Mouse (Mus musculus): ENCODE measurements around the gene Mamdc4. TPM values are rescaled to one million over a fixed set of nuclear protein-coding genes. Genes with fewer than 3 reads are reported as not detected.
A peak's percentile ranks its signal among the peaks of the same experiment; 100 is the strongest.

Gene Mamdc4
- polyA plus RNA-seq, 1 experiment from 2014 or later, result 4.5 TPM

DNA sequence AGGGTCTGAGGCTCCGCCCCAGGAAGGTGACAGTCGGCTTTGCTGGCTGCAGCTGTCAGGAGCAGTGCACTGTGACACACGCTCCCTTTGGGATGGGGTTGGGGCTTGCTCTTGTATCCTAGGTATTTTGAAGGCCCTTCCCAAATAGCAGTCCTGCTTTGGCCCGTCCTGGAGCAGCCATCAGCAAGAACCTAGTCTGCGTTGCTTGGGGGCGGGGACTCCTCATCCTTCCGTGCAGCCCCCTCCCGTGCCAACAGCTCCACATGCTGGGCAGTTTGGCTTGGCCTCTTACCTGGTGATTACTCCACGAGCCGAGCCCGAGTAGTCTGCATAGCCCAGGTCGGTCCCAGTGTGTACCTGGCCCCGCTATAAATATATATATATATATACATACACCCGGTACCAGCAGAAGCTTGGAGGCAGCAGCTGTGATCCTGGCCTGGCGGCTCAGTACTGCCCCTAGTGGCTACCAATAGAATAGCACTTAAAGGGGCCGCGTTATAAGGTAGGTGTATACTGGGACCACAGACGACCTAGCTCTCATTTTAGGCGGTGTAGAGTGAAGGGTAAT, 6.7 kb upstream of the Mamdc4 start, which contains the start of gene Ajm1:
Ajm1 (minus strand) TSS at position 464 of the 571 bp plus-strand sequence.
- Histone ChIP-seq H3K36me3 (peaks cover 28% of the 10 kb centered on the region), H3K4me1 (peaks cover 56% of the 10 kb centered on the region), H3K4me3 (peak within 1 kb of the TSS; percentile 34), H3K4me2 (peak within 1 kb of the TSS; percentile 69), H3K9ac (0 out of 2 replicates have a peak within 1 kb of the TSS, but pooled peaks have one; percentile 14), H3K27me3 (peaks cover 50% of the 10 kb centered on the region), H3K9me3 (no peaks in the 10 kb centered on the region), H3K27ac (no peak within 1 kb of the TSS)
- WGBS, result 6% methylated on average over 19 of the region's 19 CpGs
- peak; percentile 27 for ATAC-seq (ENCODE audit: borderline replicate concordance, extremely low read depth, low FRiP score, low TSS enrichment)

GRCm38 (mm10) chr2:25580621-25581101, 6.0 kb upstream of the Mamdc4 start:
- Histone ChIP-seq H3K27me3 (peaks cover 57% of the 10 kb centered on the region), H3K9me3 (no peaks in the 10 kb centered on the region), H3K9ac (no peak overlapping the region), H3K36me3 (peaks cover 25% of the 10 kb centered on the region), H3K4me3 (no peak overlapping the region; the same call in 1 of the 2 replicates), H3K27ac (no peak overlapping the region), H3K4me2 (peak overlapping the region; percentile 69; the same call in 1 of the 2 replicates), H3K4me1 (peaks cover 63% of the 10 kb centered on the region)
- WGBS, result 40% methylated on average over 6 of the region's 6 CpGs
- ATAC-seq (ENCODE audit: borderline replicate concordance, extremely low read depth, low FRiP score, low TSS enrichment), result no peak

GRCm38 (mm10) chr2:25579737-25580460, 5.3 kb upstream of the Mamdc4 start:
- Histone ChIP-seq H3K9me3 (no peaks in the 10 kb centered on the region), H3K4me3 (peak overlapping the region; percentile 22), H3K9ac (no peak overlapping the region), H3K27me3 (peaks cover 58% of the 10 kb centered on the region), H3K36me3 (peaks cover 18% of the 10 kb centered on the region), H3K4me2 (peak overlapping the region; percentile 44), H3K4me1 (peaks cover 67% of the 10 kb centered on the region), H3K27ac (no peak overlapping the region)
- ATAC-seq (ENCODE audit: borderline replicate concordance, extremely low read depth, low FRiP score, low TSS enrichment), result no peak
- 3% methylated on average over 27 of the region's 27 CpGs for WGBS

- Histone ChIP-seq H3K4me3 (peak overlapping the region; percentile 22), H3K27ac (no peak overlapping the region), H3K9ac (no peak overlapping the region), H3K4me2 (peak overlapping the region; percentile 44), H3K27me3 (peaks cover 58% of the 10 kb centered on the region), H3K9me3 (no peaks in the 10 kb centered on the region), H3K36me3 (peaks cover 9% of the 10 kb centered on the region; the same call in 1 of the 2 replicates), H3K4me1 (peaks cover 69% of the 10 kb centered on the region)
- no peak for ATAC-seq (ENCODE audit: borderline replicate concordance, extremely low read depth, low FRiP score, low TSS enrichment)
- WGBS, result 5% methylated on average over 77 of the region's 77 CpGs
These were observed 4.4 kb upstream of the Mamdc4 start for GRCm38 (mm10) chr2:25578796-25579736.

- peaks cover 1% of the 10 kb centered on the region; the same call in 1 of the 2 replicates for H3K36me3 ChIP-seq
- H3K4me2 ChIP-seq, result peak overlapping the region; percentile 46
- peak overlapping the region; percentile 22 for H3K4me3 ChIP-seq
- WGBS, result 5% methylated on average over 75 of the region's 75 CpGs
- H3K9me3 ChIP-seq, result no peaks in the 10 kb centered on the region
- H3K9ac ChIP-seq, result no peak overlapping the region
- ATAC-seq (ENCODE audit: borderline replicate concordance, extremely low read depth, low FRiP score, low TSS enrichment), result no peak
- peaks cover 78% of the 10 kb centered on the region for H3K4me1 ChIP-seq
- H3K27ac ChIP-seq, result no peak overlapping the region
- H3K27me3 ChIP-seq, result peaks cover 58% of the 10 kb centered on the region
These were observed 3.5 kb upstream of the Mamdc4 start for GRCm38 (mm10) chr2:25577951-25578795.

- Histone ChIP-seq H3K27ac (no peak overlapping the region), H3K4me2 (peak overlapping the region; percentile 46), H3K27me3 (peaks cover 58% of the 10 kb centered on the region), H3K4me3 (peak overlapping the region; percentile 22), H3K9ac (no peak overlapping the region), H3K9me3 (no peaks in the 10 kb centered on the region), H3K4me1 (peaks cover 73% of the 10 kb centered on the region), H3K36me3 (0 out of 2 replicates have a peak, but pooled peaks cover 7% of the 10 kb centered on the region)
- no peak for ATAC-seq (ENCODE audit: borderline replicate concordance, extremely low read depth, low FRiP score, low TSS enrichment)
- WGBS, result 13% methylated on average over 92 of the region's 92 CpGs
These were observed 2.6 kb upstream of the Mamdc4 start for GRCm38 (mm10) chr2:25576965-25577891.

DNA sequence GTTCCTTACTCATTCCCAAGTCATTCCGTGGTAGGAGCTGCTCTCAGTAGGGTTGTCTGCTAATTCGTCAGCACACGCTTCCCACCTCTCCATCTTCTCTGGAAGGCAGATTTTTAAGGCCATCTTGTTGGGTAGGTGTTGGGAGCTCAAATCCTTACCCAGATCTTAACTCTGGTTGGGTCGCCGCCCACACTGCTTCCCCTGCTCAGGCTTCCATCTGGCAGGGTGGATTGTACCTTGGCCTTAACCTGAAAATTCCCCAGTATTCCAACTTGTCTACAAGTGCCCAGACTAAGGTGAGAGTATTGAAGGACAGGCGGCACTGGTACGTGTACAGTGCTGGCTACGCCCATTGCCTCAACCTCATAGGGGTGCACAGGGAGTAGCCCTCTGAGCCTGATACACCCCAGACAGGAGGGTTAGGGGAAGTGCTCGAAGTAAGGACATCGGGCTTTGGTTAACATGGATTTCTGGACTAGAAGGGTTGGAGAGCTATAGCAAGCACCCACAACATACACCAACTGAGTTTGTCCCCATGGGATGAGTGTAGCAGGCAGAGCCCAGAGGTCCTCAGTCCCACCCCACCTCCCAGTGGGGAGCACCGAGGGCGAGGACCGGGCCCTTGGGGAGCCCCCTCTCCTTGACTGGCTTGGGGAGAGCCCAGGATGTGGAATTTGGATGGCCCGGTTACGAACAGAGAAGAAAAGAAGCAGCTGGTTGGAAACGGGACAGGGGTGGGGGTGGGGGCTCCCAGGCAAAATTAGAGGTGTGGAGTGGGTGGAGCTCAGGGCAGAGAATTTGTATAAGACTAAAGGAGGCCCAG, 1.6 kb upstream of the Mamdc4 start:
- peaks cover 10% of the 10 kb centered on the region; the same call in 1 of the 2 replicates for H3K36me3 ChIP-seq
- H3K9me3 ChIP-seq, result no peaks in the 10 kb centered on the region
- H3K27me3 ChIP-seq, result peaks cover 57% of the 10 kb centered on the region
- no peak overlapping the region for H3K9ac ChIP-seq
- no peak overlapping the region for H3K27ac ChIP-seq
- H3K4me1 ChIP-seq, result peaks cover 64% of the 10 kb centered on the region
- ATAC-seq (ENCODE audit: borderline replicate concordance, extremely low read depth, low FRiP score, low TSS enrichment), result no peak
- no peak overlapping the region for H3K4me3 ChIP-seq
- H3K4me2 ChIP-seq, result peak overlapping the region; percentile 82
- 79% methylated on average over 16 of the region's 16 CpGs for WGBS

DNA sequence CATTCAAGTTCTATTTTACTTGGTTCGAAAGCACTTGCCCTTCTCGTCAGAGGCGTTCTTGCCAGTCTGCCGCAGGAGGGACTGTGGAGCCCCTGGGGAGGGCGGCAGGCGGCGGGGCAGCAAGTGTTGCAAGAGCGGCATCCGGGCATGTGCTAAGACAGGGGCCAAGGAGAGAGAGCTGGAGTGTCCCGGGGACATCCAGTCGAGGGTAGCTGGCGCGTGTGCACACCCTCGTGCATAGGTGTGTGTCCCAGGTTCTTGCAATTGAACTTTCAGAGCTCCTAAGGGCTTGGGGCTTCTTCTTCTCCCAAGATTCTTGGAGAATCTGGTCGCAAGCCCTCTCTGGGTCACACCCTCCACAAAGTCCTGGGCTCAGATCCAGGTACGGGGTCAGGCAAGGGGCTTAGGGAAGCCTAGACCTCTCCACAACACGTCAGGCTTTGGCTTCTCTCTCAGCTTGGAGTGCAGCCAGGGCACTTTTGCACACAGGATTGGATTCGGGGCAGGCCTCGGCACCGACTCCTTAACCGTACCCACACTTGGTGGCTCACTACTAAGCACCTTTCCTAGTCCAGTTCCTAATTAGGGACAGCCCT, 885 bp upstream of the Mamdc4 start:
- Histone ChIP-seq H3K27ac (peak overlapping the region; percentile 87), H3K27me3 (peaks cover 50% of the 10 kb centered on the region), H3K4me3 (peak overlapping the region; percentile 53), H3K36me3 (peaks cover 11% of the 10 kb centered on the region; the same call in 1 of the 2 replicates), H3K9me3 (no peaks in the 10 kb centered on the region), H3K4me2 (peak overlapping the region; percentile 82), H3K9ac (peak overlapping the region; percentile 57), H3K4me1 (peaks cover 60% of the 10 kb centered on the region)
- ATAC-seq (ENCODE audit: borderline replicate concordance, extremely low read depth, low FRiP score, low TSS enrichment), result no peak
- WGBS, result 8% methylated on average over 21 of the region's 21 CpGs

DNA sequence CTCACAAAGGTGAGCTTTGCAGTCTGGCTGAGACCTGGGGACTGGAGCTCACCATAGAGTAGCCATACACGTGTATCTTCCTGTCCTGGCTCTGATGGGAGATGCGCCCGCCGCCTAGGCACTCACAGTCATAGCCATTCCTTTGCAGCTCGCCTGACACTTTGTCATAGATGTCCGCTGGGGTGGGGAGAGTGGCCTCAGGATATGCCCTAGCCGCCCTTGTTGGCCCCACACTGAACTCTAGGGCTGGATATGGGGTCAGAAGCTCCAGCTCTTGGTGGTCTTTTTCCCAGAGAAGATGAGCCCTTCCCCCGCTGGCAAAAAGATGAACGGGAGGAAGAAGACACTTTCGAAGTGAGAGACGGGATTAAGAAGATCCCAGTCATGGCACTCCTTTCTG, 509 bp downstream of the Mamdc4 start:
- 17% methylated on average over 11 of the region's 11 CpGs for whole genome bisulfite sequencing
- H3K27me3 ChIP-seq, result peaks cover 36% of the 10 kb centered on the region
- peaks cover 51% of the 10 kb centered on the region for H3K4me1 ChIP-seq
- peak overlapping the region; percentile 53 for H3K9ac ChIP-seq
- 0 out of 2 replicates have a peak overlapping the region, but pooled peaks have one; percentile 87 for H3K27ac ChIP-seq
- peaks cover 24% of the 10 kb centered on the region for H3K36me3 ChIP-seq
- H3K4me3 ChIP-seq, result peak overlapping the region; percentile 53
- peak overlapping the region; percentile 82 for H3K4me2 ChIP-seq
- no peaks in the 10 kb centered on the region for H3K9me3 ChIP-seq
- ATAC-seq (ENCODE audit: borderline replicate concordance, extremely low read depth, low FRiP score, low TSS enrichment), result no peak

Measured in lung, embryonic 15.5 days (tissue).